Mouse (Mus musculus) embryonic fibroblast, embryonic 13.5 days (primary cell): Measurements from ENCODE around the gene Pla2g4e.

Source experiments
- CTCF ChIP-seq: IDR thresholded peaks from 2 replicates; pipeline ENCODE4 v1.5.1; 2011; ENCODE audit warnings: mild to moderate bottlenecking, control low read depth, low read length, moderate library complexity, borderline replicate concordance; ENCODE audit not compliant: insufficient read depth
- POLR2A ChIP-seq: IDR thresholded peaks from 2 replicates; pipeline ENCODE4 v1.6.1; 2011; ENCODE audit warnings: low read depth, mild to moderate bottlenecking, control low read depth, low read length, moderate library complexity

GRCm38 (mm10) chr2:120158846-120159245 is 86.3 kb downstream of the Pla2g4e start:
- TF ChIP-seq POLR2A (no peak), CTCF (no peak)
